Mouse (Mus musculus) mesoderm, embryonic 11.5 days (tissue): ENCODE results near the gene Dpt.
A peak's percentile ranks its signal among the peaks of the same experiment; 100 is the strongest.
"Not testable (repeated sequence)": the region's sequence is repeated elsewhere in the genome, so short reads cannot be mapped to it uniquely, and the experiment has no call there.

Experiments
- DNase-seq: peaks from one replicate; pipeline ENCODE4 v3.0.0-alpha.2; 2012; ENCODE audit warnings: low read depth, low spot score

The Dpt gene

GRCm38 (mm10) chr1:164817331-164817730 is 20.9 kb downstream of the Dpt start:
- DNase-seq: no peak

DNA sequence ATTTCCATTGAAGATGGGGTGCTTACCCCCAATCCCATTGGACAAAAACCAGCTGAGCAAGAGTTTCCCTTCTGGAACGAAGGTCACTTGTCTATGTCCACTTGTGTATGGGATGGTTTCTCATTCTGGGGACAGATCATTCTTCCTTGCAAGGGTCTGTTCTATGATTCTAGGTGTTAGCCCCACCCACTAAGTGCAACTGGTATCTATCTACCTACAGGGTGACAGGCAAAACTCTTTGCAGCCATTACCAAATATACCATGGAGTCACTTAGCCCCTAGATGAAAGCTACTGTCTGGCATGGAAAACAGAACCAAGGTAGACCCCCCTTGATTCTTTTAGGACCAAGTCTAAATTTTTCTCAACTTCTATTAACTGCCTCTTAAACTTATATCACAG is 24.9 kb downstream of the Dpt start:
- DNase-seq: no peak

- DNase-seq: no peak
Measured at GRCm38 (mm10) chr1:164821821-164822220, 25.4 kb downstream of the Dpt start.

GRCm38 (mm10) chr1:164822268-164822667 is 25.8 kb downstream of the Dpt start:
- no peak for DNase-seq

DNA sequence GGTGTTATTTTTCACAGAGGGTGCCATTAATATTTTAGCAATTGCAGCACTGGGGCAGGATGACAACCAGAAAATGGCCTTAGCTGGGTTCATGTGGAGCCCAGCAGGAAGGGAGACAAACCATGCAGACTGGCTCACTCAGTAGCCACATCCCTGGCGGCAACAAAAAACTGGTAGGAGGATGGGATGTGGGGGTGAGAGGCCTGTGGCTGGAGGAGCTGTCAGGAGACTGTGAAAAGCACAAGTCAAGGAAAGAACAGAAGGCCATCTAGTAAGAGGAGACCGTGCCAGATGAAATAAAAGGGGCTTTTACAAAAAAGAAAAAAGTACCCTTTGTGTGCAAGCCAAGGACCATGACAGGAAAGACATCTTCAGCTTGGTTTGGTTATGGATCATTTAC is 28.5 kb downstream of the Dpt start:
- no peak for DNase-seq

DNA sequence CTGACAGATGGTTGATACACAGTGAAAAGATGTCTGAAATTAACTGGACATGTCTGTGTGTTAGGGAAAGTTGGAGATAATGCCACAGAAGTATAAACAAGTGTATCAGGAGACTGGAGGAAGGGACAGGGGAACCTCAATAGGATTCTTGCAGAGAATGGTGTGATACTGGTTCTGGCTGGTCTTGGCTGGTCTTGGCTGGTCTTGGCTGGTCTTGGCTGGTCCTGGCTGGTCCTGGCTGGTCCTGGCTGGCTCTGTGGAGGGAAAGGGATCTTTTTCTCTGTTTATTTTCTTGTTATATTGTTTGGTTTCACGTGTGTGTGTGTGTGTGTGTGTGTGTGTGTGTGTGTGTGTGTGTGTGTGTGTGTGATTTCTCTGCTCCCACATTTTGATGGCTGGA is 33.4 kb downstream of the Dpt start:
- no peak for DNase-seq

- DNase-seq: no peak
Measured at GRCm38 (mm10) chr1:164832459-164832858, 36.0 kb downstream of the Dpt start.

- no peak for DNase-seq
Measured at GRCm38 (mm10) chr1:164848616-164849265, 52.3 kb downstream of the Dpt start.

- not testable (repeated sequence) for DNase-seq
Measured at GRCm38 (mm10) chr1:164855700-164856099, 59.3 kb downstream of the Dpt start.

- no peak for DNase-seq
Measured at GRCm38 (mm10) chr1:164859952-164860351, 63.5 kb downstream of the Dpt start.

GRCm38 (mm10) chr1:164860782-164861181 is 64.3 kb downstream of the Dpt start:
- no peak for DNase-seq

DNA sequence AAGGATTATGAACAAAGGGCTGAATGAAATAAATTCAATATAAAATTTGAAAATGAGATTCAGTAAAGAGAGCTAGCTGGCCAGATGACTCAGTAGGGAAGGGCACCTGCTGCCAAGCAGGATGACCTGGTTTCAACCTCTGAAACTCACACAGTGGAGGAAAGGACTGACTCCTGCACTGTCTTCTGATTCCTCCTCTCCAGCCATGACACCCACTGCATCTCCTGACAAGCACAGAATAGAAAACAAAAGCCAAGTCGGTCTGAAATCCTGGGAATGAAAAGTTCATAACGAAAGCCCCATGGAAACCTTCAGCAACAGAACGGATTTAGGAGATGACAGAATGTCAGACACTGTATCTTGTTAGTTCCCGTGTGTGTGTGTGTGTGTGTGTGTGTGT is 65.1 kb downstream of the Dpt start:
- no peak for DNase-seq

GRCm38 (mm10) chr1:164862946-164863883 is 66.8 kb downstream of the Dpt start:
- no peak for DNase-seq

GRCm38 (mm10) chr1:164864666-164865065 is 68.2 kb downstream of the Dpt start:
- no peak for DNase-seq

GRCm38 (mm10) chr1:164870694-164871093 is 74.2 kb downstream of the Dpt start:
- peak; percentile 30 for DNase-seq
